Comparison of ENCODE assay signal across 10 mouse cellular contexts in genomic region chr5:29479198-29479593, GRCm38 (mm10). TPM values are rescaled to one million over a fixed set of nuclear protein-coding genes. Genes with fewer than 3 reads are reported as not detected.
DNase-seq lines count a peak whose midpoint lies in the region; ATAC-seq lines count a peak whose summit lies in the region.
"Had no signal": no experiment of that assay in that cellular context is flagged by ENCODE, and none has a peak within 500 bp of the region (broad histone marks: within the 10 kb centered on the region; RNA-seq: fewer than 3 reads in every experiment).

No protein-coding gene starts in this region.

- no peaks in the 10 kb centered on the region for H3K36me3 ChIP-seq in heart, embryonic 13.5 days
- no peaks in the 10 kb centered on the region for H3K36me3 ChIP-seq in intestine, embryonic 16.5 days (ENCODE audit: control insufficient read depth, insufficient read depth, low read length)

- H3K4me1 ChIP-seq in heart, embryonic 13.5 days = peaks cover 20% of the 10 kb centered on the region
- H3K4me1 ChIP-seq in intestine, embryonic 16.5 days (ENCODE audit: control insufficient read depth, insufficient read depth, low read length) = peaks cover 7% of the 10 kb centered on the region; the same call in 1 of the 2 replicates

- DNase-seq in heart, adult 9 months (ENCODE audit: low spot score in 2 of 2) = no peak
- DNase-seq in adrenal gland, postnatal 25 days = peak; percentile 39
- DNase-seq in lung, postnatal 4 days = peak; percentile 46 to 48
- DNase-seq in adipocyte (ENCODE audit: low spot score) = no peak
- no peak for DNase-seq in layer of hippocampus, adult 9-11 months
- no peak for DNase-seq in spleen, adult 12 weeks (ENCODE audit: low spot score)

- H3K27me3 ChIP-seq in heart, embryonic 13.5 days (replicated peaks) = peaks cover 100% of the 10 kb centered on the region
- H3K27me3 ChIP-seq in intestine, embryonic 16.5 days (replicated peaks; ENCODE audit: control insufficient read depth, insufficient read depth, low read length) = peaks cover 58% of the 10 kb centered on the region

- no peaks in the 10 kb centered on the region for H3K9me3 ChIP-seq in heart, embryonic 13.5 days
- no peaks in the 10 kb centered on the region for H3K9me3 ChIP-seq in intestine, embryonic 16.5 days (ENCODE audit: control insufficient read depth, low read length)

- 2% methylated on average over 14 of the region's 14 CpGs for WGBS in heart, embryonic 13.5 days
- WGBS in intestine, embryonic 16.5 days = under 1% methylated on average over 14 of the region's 14 CpGs

- peak overlapping the region; percentile 80 for H3K4me2 ChIP-seq in heart, embryonic 13.5 days
- peak overlapping the region; percentile 85 for H3K4me2 ChIP-seq in intestine, embryonic 16.5 days (ENCODE audit: low read depth, low read length)

- H3K4me3 ChIP-seq in heart, embryonic 13.5 days = peak overlapping the region; percentile 54
- H3K4me3 ChIP-seq in intestine, embryonic 16.5 days (ENCODE audit: low read length) = peak overlapping the region; percentile 62

- H3K27ac ChIP-seq in heart, embryonic 13.5 days (replicated peaks) = no peak overlapping the region
- 0 out of 2 replicates have a peak overlapping the region, but pooled peaks have one; percentile 65 for H3K27ac ChIP-seq in intestine, embryonic 16.5 days (ENCODE audit: low read length)

- no peak overlapping the region for H3K9ac ChIP-seq in heart, embryonic 13.5 days
- H3K9ac ChIP-seq in intestine, embryonic 16.5 days (ENCODE audit: low read depth, low read length) = peak overlapping the region; percentile 60

- ATAC-seq in heart, embryonic 13.5 days (ENCODE audit: extremely low read depth, insufficient number of reproducible peaks, low FRiP score, low TSS enrichment) = no peak
- peak; percentile 45 for ATAC-seq in intestine, embryonic 16.5 days

RNA-seq across cellular contexts. Expression of gene Mnx1, which starts 0.9 kb away (rescaled TPM):
- not detected in 2 replicates for polyA plus RNA-seq in heart, embryonic 13.5 days (2015; fragmentation: Nextera tagmentation; extraction: Ambion mirVana)
- not detected in 2 replicates for total RNA-seq in adrenal gland, postnatal 25 days (2021)
- polyA plus RNA-seq in intestine, embryonic 16.5 days (2015; fragmentation: Nextera tagmentation; extraction: Ambion mirVana) = 0.22 and 0.81 TPM in 2 replicates
- polyA plus RNA-seq: gonadal fat pad, adult 2 months; spleen, adult 2 months had no signal

RNA-seq across cellular contexts. Expression of gene Nom1, which starts 44.7 kb away (rescaled TPM):
- polyA plus RNA-seq in heart, embryonic 13.5 days (2015; fragmentation: Nextera tagmentation; extraction: Ambion mirVana) = 15.5 and 17.0 TPM in 2 replicates
- 31.4 and 45.8 TPM in 2 replicates for total RNA-seq in adrenal gland, postnatal 25 days (2021)
- polyA plus RNA-seq in intestine, embryonic 16.5 days (2015; fragmentation: Nextera tagmentation; extraction: Ambion mirVana) = 29.0 and 32.8 TPM in 2 replicates

Comparison
In these comparisons a context has a peak if more than half of its experiments do, and no peak if none do; other contexts are left out.
1. DNase-seq: peak in adrenal gland, postnatal 25 days (single experiment) and lung, postnatal 4 days (2 of 2); none in heart, adult 9 months (0 of 2), adipocyte (single experiment), layer of hippocampus, adult 9-11 months (single experiment) and spleen, adult 12 weeks (single experiment).